Mouse (Mus musculus) frontal cortex, postnatal 10 days (tissue): Measurements from ENCODE around the gene Serf2.

Experiments used
- DNase-seq, 2 experiments: peaks; one replicate each; pipeline ENCODE4 v3.0.0; 2022; ENCODE audit warnings: low spot score in 2 of 2, mixed read lengths in 1 of 2

The Serf2 gene

DNA sequence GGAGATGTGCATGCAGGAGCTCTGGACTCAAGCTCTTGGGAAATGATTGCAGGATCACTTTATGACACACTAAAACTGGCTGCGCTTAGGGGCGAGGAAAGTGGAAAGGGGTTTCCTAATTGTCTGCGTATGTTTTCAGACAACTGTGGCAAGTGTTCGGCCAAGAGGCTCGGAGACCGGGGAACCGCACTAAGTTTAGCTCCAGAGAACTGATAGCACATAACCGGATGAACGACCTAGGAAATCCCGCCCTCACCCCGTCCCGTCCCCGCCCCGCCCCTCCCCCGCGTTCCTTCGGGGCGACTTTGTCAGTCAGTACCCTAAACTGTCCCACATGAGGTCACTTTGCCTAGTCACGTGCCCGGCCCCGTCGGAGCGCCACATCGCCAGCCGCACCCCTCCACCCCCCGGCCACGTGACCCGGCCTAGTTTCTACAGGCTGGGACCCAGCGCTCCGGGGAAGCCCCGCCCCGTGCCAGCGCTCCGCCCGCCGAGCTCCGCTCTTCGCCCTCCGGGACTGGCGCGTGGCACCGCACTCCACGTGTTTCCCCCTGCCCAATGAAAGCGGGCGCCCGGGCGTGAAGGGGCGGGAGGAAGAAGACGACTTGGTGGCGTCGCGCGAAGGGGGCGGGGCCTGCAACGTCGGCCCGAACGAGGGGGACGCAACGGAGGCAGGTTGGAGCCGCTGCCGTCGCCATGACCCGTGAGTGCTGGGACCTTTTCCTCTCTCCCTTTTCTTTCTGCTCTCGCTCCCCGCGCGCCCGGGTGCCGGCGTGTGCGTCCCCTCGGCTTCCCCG, at the start of gene Serf2:
TSS of gene Serf2 (plus strand) at position 457 of the 797 bp plus-strand sequence.
- peak; percentile 99 for DNase-seq

DNA sequence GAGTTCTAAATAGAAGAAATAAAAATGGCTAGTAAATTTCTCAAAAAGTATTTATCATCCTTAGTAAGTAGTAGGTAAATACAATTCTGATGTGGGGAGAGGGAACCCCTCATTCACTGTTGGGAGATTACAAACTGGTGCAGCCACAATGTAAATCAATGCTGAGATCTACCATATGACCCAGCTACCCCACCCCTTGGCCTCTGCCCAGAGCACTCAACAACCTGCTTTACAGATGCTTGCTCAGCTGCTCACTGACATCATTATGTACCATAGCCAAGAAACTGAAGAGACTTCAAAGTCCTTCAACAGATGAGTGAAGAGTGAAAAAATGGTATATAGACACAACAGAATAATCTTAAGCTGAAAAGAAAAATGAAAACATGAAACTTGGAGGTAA, 45.7 kb upstream of the Serf2 start:
- no peak for DNase-seq

DNA sequence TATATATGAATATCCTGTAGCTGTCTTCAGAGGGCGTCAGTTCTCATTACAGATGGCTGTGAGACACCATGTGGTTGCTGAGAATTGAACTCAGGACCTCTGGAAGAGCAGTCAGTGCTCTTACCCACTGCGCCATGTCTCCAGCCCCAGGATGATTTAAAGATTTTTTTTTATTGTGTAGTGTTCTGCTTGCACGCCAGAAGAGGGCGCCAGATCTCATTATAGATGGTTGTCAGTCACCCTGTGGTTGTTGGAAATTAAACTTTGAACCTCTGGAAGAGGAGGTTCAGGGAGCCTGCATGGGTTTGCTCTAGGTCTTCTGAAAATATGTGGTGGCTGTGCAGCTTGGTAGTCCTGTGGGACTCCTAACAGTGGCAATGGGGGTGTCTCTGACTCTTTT, 40.8 kb upstream of the Serf2 start:
- DNase-seq, result no peak

DNA sequence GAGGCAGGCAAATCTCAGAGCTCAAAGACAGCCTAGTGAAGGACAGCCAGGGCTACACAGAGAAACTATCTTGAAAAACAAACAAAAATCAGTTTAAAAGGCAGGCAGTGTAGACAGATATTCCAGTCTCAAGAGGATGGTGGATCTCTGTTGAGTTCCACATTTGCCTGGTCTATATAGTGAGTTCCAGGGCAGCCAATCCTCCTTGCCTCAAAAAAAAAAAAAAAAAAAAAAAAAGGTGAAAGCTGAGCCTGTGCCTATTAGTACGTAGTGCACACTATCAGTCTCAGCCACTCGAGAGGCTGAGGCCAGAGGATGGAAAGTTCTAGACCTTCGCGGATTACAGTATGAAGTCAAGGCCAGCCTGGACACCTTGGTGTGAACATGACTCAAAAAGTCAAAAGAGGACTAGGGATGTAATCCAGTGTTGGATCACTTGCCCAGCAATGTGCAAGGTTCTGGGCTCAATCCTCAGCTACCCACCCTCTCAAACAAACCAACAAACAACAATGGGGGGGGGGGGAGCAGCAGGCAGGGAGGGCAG, 36.1 kb upstream of the Serf2 start:
- peak in 1 of 2 experiments; percentile 12 for DNase-seq

DNA sequence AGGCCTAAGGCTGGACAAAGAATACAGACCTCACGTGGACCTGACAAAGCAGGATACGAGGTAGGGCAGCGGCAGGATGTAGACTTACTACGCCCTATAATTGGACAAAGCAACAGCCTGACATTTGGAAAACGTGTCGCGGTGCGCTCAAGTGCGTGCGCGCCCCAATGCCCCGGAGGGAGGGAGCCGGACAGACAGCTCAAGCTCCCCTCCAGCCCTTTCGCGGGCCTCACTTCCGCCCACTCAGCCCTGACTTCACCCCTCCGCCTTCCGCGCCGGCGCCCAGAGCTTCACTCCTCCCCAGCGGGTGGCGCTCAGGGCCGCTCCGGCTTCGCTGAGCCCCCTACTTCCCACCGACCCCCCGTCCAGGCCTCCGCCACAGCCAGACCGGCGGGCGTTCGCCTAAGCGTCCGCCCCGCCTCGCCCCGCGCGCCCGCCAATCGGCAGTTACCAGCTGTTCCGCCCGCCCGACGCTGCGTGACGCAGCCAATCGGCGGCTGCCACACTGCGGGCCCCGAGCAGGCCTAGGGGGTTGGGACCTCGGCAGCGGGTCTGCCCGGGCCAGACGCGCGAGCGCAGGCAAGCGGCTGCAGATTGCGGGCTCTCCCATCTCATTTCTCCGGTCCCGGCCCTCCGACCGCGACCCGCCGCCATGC, 35.5 kb upstream of the Serf2 start, which contains the start of the genes Pdia3 and Catsper2:
TSS of gene Pdia3 (plus strand) at position 389 of the 656 bp plus-strand sequence.
TSS of gene Catsper2 (minus strand) at position 406 of the 656 bp plus-strand sequence.
- peak; percentile 94 to 96 for DNase-seq

DNA sequence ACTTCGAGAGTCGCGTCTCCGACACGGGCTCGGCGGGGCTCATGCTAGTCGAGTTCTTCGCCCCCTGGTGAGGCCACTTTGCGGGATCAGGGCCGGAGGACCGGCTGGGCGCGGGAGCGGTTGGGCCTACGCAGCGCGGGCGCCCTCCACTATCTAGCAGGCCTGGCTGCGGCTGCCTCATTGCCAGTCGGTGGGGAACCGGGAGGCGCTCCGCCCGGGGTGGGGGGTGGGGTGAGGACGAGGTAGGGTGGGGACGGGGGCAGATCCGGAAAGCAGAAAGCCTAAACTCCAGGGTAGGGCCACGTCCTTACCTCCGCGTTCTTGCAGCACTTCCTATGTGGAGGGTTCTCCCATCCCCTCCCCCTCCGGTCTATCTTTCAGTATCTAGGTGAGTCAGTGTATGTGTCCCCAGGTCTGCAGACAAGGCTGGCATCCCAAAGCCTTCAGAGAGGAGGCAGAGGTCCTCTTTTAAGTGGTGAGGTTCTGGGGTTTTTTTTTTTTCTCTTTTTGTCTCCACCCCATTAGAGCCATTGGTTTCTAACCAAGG, 34.8 kb upstream of the Serf2 start:
- DNase-seq, result peak; percentile 27 to 58

DNA sequence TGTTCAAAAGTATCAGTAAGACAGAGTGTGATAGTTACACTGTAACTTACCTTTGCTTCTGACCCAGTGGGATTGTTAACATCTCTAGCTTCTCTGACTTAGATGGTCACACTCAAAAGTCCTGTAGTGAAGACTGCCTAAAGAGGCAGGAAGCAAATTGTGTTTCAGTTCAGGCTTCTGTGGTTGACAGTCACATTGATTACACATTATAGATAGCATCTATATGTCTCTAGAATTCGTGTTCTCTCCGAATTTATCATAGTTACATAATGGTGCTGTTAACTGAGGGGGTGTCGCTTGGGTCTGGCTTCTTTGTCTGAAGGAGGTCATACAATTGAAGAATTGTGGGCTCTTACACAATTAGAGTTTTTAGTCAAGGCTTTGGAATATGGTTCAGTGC, 33.9 kb upstream of the Serf2 start:
- no peak for DNase-seq

DNA sequence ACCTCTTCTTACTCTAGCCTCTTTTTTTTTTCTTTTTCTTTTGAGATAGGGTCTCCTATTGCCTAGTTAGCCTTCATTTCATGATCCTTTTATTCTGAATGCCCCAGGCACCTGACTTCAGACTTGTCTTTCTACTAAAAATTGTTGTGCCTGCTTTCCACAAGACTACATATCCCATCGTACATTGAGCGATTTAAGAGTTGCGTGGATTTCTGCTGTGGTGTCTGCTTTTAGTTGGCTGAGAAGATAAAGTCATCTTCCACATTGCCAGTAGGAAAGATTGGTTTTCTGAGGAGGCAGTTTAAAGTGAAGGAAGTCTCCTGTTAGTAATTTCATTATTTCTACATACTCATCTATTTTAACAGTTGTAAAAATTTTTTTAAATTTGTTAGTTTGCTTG, 33.4 kb upstream of the Serf2 start:
- DNase-seq, result no peak

DNA sequence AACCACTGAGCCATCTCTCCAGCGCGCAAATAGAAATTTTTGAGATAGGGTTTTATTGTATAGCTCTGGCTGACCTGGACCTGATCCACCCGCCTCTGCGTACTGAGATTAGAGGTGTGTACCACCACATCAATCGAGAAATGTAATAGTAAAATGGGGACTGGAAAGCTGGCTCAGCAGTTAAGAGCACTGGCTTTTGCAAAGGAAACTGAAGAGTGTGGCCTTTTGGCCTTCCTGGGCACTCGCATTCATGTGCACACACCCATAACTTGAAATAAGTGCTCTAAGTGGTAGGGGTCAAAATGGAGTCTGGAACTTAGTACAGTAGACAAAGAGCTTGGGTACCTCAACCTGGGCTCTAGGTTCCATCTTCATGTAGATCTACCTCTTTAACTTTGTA, 32.6 kb upstream of the Serf2 start:
- DNase-seq, result no peak

DNA sequence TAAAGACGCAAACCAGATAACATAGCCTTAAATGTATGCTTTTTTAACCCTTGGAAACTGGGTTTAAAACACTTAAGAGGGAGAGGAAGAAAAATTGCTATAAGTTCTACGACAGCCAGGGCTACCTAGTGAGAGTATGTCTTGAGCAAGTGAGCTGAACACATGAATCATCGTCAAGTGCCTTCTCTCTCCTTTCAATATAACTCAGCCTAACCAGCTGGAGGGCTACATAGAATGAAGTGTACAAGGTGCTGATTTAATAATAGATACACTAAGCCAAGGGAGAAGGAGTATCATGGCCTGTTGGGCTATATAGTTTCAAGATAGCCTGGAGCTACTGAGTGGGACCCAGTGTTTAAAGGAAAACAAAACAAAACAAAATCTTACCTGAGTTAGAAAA, 30.5 kb upstream of the Serf2 start:
- no peak for DNase-seq

DNA sequence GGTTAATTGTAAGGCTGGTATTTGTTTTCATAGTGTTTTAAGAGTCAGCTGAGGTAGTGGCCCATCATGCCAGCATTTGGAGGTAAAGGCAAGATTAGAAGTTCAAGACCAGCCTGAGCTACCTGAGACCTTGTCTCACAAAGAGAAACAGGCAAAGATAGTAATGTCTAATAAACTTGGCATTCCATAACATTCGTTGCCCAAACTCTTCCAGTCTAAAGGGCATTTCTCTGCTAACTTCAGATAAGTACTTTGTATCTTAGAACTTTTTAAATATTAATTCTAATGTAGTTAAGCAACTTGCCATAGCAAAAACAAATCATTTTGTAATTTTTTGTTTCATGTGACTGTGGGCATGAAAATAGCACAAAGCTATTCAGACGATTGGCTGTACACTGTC, 25.8 kb upstream of the Serf2 start:
- no peak for DNase-seq

DNA sequence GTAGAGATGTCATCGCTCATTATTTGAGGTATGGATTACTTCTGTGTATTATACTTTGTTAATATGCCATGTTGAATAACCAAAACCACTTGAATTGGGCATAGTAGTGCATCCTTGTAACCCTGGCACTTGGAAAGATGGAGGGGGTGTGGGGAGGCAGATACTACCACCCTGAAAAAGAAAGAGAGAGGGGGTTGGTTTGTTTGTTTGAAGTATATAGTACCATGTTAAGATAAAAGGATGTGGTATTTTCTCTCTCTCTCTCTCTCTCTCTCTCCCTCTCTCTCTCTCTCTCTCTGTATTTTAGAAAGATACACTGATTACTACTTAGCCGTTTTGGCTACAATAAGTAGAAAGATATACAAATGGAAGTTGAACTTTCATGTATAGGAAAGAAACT, 23.1 kb upstream of the Serf2 start:
- DNase-seq, result no peak

DNA sequence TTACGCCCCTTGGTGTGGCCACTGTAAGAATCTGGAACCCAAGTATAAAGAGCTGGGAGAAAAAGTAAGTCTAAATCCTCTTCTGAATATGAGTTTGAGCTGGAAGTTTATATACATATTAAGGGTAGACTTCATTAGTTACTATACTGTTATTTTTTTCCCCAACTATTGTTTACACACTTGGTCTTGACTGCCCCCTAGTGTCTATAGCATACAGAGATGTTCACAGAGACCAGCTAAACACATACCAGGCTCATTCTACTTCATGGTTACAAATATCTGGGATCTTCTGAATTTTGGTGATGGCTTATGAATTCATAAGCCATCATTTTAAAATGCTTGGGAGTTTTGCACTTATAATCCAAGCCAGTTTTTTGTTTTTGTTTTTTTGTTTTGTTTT, 14.1 kb upstream of the Serf2 start:
- no peak for DNase-seq

DNA sequence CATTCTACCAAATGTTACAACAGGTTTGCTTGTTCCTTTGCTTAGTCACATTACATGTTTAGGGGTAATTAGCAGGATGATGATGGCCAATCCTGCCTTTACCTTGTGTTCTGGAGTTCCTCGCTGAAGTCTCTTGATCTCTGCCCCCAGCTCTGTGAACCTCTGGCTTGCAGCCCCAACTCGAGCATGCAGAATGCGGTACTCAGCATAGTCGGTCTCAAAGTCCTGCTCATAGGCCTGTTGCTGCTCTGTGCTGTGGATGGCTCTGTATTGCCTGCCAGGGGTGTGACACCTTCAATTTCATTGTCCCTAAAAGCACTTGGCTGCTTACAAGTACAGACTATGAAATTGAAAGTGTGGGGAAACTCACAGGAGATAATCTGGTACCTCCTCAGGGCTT, 9.2 kb upstream of the Serf2 start:
- DNase-seq, result no peak

DNA sequence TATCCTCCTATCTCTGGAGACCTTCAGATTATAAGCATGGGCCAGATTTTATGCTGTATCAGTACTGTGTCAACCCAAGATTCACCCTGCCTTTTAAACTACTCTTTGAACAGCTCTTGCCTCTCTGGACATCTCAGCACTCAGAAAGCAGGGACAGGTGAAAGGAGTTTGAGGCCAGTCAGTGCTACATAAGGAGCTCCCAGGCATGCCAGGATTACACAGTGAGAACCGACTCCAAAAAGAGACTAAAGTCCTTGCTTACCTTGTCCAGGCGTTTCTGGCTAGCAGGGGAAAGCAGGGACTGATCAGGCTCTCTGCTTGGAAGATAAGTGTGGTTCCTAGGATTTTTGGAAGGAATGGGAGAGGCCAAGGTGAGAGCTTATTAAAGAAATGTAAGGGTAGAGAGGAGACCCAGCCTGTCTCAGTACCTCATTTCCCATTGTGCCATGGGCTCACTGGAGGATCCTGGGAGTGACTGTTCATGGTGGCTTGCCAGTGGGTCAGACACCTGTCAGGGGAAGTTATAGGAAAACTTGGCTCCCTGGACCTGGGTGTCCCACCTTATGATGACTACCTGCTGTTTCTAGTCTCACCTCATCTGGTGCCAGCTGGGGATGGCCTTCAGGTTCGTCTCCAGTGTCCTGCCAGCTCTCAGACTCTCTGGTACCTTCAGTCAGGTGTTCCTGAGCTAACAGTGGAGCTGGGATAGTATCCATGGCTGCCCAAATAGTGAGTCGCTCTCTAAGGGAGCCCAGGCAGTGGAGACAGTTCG, 8.0 kb upstream of the Serf2 start:
- no peak for DNase-seq

DNA sequence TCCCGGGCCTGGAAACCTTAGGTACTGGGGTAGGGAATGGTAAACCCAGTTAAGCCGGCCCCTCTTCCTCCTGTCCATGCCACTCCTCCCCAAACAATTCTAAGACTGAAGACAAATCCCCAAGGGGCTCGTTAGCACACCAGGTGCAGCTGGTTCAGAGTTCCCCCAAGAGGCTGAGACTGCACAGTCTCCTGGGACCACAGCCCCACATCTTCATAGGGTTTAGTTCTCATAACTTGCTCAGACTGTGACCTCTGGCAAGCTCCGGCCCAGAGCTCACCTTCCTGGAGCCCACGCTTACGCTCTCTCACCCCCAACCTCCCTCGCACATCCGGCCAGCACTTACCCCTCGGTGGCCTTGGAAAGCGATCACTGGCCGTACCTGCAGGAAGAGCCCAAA, 7.2 kb upstream of the Serf2 start:
- no peak for DNase-seq

DNA sequence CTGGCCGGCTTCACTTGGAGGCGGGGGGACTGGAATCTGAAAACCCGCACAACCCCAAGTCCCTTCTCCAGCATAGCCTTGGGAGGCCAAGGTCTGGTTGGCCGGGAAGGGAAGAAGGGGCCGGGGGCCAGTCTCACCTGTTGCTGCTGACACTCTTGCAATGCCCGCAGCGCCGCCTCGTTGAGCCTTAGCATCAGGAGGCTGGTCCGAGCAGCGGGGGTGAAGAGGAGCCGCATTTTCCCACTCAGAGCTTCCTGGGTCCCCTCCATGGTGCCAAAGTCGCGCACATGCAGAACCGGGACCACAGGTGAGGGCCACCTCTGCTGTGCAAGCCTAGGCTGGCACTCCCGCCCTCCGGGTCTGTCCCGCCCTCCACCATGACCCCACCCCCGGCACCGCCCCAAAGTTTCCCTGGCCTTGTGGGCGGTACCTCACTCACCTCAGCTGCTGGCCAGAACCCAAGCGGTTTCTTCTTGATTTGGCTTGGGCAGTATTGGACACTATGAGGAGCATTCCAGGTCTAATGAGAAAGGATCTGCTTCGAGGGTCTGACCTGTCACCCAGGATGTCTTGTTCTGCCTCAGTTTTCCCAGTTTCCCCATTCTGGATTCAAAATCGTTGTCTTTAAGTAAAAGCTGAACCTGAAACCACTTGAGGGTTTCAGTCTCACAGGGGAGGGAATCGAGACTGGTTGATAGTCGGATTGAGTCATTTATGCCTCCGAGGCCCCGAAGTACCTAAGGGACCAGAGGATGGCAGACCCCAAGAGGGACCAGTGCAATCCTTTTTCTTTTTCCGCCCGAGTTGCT, 6.5 kb upstream of the Serf2 start:
- no peak for DNase-seq

DNA sequence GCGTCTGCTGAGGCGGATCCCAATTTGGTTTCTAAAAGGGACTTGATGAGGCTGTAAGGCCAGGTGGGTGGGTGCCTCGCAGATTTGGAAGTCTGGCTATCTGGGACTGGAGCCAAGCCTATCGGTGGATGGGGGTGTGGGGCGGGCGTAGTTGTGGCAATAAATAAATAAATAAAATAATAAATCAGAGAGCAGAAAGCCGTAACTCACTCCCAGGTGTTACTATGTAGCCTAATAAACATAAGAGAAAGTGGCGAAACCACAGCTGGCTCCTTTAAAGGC, 6.0 kb upstream of the Serf2 start:
- no peak for DNase-seq

DNA sequence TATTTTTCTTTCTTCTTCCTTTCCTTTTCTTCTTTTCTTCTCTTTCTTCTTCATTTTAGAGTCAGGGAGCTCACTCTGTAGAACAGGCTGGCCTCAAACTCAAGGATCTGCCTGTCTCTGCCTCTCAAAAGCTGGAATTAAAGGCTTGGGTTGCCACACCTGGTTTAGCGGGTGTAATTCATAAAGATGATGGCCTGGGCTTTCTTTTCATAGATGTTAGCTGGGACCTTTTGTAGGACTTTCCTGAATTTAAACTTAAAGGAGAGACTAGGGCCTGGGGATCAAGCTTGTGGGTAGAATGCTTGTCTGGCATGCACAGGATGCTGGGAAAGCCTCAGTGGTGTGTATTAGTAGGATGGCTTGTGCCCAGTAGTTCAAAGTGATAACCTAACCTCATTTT, 4.8 kb upstream of the Serf2 start, which contains the start of gene Ell3:
TSS of gene Ell3 (minus strand) at position 101 of the 400 bp plus-strand sequence.
- no peak for DNase-seq

DNA sequence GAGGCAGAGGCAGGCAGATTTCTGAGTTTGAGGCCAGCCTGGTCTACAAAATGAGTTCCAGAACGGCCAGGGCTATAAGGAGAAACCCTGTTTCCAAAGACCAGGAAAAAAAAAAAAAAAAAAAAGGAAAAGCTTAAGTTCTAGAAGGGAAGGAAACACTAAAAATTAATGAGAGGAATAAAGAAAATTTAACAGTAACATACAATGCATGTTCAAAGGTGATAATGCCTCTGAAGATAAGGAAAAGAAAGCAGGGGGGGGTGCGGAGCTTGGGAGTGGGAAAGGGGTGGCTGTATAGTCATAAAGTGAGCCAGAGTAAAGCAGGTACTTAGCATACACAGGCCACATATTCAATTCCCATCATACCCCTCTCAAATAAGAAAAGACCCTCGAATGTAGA, 3.9 kb upstream of the Serf2 start:
- no peak for DNase-seq

DNA sequence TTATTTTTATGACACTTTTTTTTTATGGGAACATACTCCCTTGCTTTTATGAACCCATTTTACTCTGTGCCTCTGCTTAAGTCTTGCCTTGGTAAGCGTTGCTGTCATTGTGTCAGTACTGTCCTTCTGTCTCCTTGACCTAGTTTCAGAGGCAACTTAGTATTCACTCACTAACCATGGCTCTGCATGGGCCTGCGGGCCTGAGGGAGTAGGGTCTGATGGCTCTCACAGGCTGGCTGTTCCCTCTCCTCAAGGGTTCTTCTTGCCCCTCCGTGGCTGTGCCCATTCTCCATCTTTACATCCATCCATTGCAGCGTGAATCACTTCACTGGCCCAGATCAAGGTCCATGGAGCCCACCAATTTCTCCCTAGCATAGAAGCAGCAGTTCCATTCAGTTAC, 2.5 kb upstream of the Serf2 start:
- no peak for DNase-seq
